Mouse (Mus musculus) testis, adult 2 months (tissue): Measurements from ENCODE around the gene Scyl1. TPM values are rescaled to one million over a fixed set of nuclear protein-coding genes. Genes with fewer than 3 reads are reported as not detected.
A peak's percentile ranks its signal among the peaks of the same experiment; 100 is the strongest.
"Not testable (repeated sequence)": the region's sequence is repeated elsewhere in the genome, so short reads cannot be mapped to it uniquely, and the experiment has no call there.

Experiments used
- H3K27ac ChIP-seq: fragments of 200-500 bp; 2 replicates; pipeline ENCODE4 v1.5.1; 2012; ENCODE audit warnings: low read depth, low read length; ENCODE audit not compliant: control insufficient read depth, insufficient read depth
- H3K27me3 ChIP-seq: fragments of 200-500 bp; 2 replicates; pipeline ENCODE4 v1.6.1; 2012; ENCODE audit warnings: mild to moderate bottlenecking, low read length, moderate library complexity; ENCODE audit not compliant: control insufficient read depth, insufficient read depth
- H3K36me3 ChIP-seq: fragments of 200-500 bp; 2 replicates; pipeline ENCODE4 v1.6.1; 2012; ENCODE audit warnings: mild to moderate bottlenecking, low read length; ENCODE audit not compliant: control insufficient read depth, insufficient read depth
- H3K4me1 ChIP-seq: fragments of 200-500 bp; 2 replicates; pipeline ENCODE4 v1.6.1; 2012; ENCODE audit warnings: low read length; ENCODE audit not compliant: control insufficient read depth, insufficient read depth
- H3K4me3 ChIP-seq: fragments of 200-500 bp; 2 replicates; pipeline ENCODE4 v1.5.1; 2012; ENCODE audit warnings: low read depth, mild to moderate bottlenecking, low read length, moderate library complexity, mixed read lengths; ENCODE audit not compliant: control insufficient read depth
- CTCF ChIP-seq: fragments of 200-500 bp; IDR thresholded peaks from 2 replicates; pipeline ENCODE4 v1.5.1; 2012; ENCODE audit warnings: low read depth, mild to moderate bottlenecking, inconsistent platforms, low read length, moderate library complexity; ENCODE audit not compliant: control insufficient read depth, insufficient read depth, insufficient replicate concordance
- POLR2A ChIP-seq: fragments of 200-500 bp; IDR thresholded peaks from 2 replicates; pipeline ENCODE4 v1.6.1; 2012; ENCODE audit warnings: low read depth, mild to moderate bottlenecking, inconsistent platforms, low read length, moderate library complexity; ENCODE audit not compliant: control insufficient read depth
- polyA plus RNA-seq: library from polyadenylated mRNA; depleted of rRNA; stranded (reverse); fragments of >200 nt; gene quantifications from 2 replicates; pipeline ENCODE4 v1.2.3, GENCODE M21; 2012; rRNA removed

Scyl1 gene
- polyA plus RNA-seq = 43.1 and 46.7 TPM in 2 replicates

DNA sequence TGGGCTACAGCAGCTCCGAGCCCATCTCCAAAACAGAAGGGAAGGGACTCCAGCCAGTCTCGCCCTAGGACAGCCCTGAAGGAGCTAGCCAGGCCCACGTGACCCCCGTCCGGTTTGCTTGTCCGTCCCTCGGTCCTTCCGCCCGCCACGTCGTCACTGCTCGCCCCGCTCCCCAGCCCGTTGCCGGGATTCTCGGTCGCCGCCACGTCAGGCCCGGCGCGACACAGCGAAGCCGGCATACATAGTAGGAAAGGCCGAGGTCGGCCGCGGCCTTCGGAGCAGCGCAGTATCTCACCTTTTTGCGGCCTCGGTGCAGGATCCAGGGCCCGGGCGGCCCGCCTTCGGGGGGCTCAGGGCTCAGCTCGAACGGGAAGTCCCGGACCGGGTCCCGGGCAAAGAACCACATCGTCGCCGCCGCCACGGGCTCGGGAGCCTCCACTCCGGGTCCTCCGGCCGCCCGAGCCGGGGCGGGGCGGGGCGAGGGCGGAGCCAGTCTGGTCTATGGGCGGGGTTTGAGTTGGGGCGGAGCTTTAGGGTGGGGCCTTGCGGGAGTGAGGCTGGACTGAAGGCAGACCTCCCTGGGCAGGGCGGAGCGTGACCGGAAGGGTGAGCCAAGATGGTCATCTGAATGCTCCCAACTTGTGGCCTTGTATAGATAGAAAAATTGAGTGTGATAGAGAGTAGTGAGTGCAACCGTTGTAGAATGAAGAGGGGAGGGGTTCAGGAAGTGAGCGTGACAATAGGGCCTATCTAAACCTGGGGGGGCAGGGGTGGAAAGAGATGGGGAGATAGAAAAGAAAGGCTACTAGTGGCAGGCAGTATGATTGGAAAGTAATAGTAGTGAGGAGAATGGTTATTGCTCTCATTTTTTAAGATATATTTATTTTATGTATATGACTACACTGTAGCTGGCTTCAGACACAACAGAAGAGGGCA is at the start of gene Scyl1:
Gene Scyl1 (minus strand): TSS at position 495 of the 936 bp plus-strand sequence.
- Histone ChIP-seq H3K4me3 (peak within 1 kb of the TSS; percentile 88), H3K27ac (peak within 1 kb of the TSS; percentile 58), H3K27me3 (no peaks in the 10 kb centered on the region), H3K36me3 (no peaks in the 10 kb centered on the region; the same call in 1 of the 2 replicates), H3K4me1 (peaks cover 6% of the 10 kb centered on the region)
- TF ChIP-seq POLR2A (peak; percentile 75; the same call in 1 of the 2 replicates), CTCF (no peak)

DNA sequence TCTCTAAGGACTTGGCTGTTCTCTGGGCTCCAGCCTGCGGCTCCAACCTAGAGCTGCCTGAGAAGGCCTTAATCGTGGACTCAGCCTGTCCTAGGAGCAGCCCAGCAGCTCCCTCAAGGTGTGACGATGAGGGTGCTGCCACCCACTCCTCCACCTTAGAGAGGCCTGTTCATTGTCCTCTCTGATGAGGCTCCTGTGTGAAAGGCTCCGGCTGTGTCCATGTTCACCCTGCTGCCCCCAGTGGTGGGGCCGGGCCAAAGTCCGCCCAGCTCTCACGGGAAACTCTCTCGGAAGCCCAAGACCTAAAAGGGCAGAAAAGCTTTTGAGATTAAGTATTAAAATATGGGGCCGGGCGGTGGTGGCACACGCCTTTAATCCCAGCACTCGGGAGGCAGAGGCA is 48.3 kb upstream of the Scyl1 start:
- H3K27ac ChIP-seq = no peak overlapping the region
- peaks cover 29% of the 10 kb centered on the region for H3K4me1 ChIP-seq
- H3K27me3 ChIP-seq = no peaks in the 10 kb centered on the region
- TF ChIP-seq CTCF (no peak), POLR2A (no peak)
- H3K4me3 ChIP-seq = no peak overlapping the region
- no peaks in the 10 kb centered on the region for H3K36me3 ChIP-seq

DNA sequence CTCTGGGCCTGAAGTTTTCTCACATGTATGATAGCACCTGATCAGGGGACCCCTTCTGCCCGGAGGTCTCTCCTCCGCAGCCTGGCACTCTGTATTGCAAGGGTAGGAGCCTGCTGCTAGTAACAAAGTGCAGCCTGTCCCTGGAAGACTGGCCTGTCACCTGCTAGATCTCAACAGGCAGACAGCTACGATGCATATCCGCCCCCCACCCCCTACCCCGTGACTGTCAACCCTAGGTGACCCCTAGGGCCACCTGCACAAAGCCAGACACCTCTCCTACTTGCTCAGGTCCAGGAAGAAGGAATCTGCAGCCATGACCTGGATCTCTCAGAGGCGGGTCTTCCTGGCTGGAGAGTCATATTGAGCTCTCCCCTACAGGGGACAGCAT is 47.4 kb upstream of the Scyl1 start:
- no peak overlapping the region for H3K27ac ChIP-seq
- peaks cover 23% of the 10 kb centered on the region for H3K4me1 ChIP-seq
- TF ChIP-seq CTCF (no peak), POLR2A (no peak)
- H3K27me3 ChIP-seq = no peaks in the 10 kb centered on the region
- H3K36me3 ChIP-seq = no peaks in the 10 kb centered on the region
- H3K4me3 ChIP-seq = no peak overlapping the region

DNA sequence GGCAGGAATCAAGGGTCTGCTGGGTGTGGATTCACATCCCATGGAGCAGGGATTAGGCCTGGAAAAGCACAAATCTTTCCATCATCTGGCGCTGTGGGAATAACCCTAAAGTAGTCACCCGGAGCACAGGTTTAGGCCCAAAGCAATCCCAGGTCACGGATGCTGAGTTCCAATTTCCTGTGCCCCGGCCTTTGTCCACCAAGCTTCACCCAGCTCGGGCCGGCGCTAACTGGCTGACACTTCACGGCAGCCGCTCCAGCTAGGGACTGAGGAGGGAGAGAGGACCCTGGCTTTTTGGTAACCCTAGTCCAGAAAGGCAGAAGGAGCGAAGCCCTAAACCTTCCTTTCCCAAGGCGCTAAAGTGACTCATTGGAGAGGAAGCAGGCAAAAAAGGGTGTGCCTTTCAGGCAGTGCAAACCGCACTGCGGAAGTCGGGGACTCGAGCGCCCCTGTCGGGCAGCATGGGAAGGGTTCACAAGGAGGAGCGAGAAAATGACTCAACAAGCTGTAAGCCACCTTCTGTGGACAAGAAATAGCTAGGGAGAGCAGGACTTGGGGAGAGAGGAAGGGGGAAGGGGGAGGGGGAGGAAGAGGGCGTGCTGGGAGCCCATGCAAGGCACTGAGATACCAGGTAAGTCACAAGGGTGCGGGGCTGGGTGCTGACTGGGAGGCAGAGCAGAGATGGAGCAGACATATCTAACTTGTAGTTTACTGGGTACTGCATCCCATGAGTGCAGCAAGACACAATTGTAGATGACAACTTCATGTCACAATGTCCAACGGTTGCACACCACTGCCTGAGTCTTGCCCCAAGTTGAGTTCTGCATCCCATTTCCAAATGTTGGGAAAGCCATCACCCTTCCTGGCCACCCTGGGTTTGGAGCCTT is 46.7 kb upstream of the Scyl1 start:
- peak; percentile 30; the same call in 1 of the 2 replicates for TF ChIP-seq POLR2A
- peak; percentile 69; the same call in 1 of the 2 replicates for TF ChIP-seq CTCF
- H3K4me1 ChIP-seq = peaks cover 19% of the 10 kb centered on the region
- peak overlapping the region; percentile 43 for H3K4me3 ChIP-seq

DNA sequence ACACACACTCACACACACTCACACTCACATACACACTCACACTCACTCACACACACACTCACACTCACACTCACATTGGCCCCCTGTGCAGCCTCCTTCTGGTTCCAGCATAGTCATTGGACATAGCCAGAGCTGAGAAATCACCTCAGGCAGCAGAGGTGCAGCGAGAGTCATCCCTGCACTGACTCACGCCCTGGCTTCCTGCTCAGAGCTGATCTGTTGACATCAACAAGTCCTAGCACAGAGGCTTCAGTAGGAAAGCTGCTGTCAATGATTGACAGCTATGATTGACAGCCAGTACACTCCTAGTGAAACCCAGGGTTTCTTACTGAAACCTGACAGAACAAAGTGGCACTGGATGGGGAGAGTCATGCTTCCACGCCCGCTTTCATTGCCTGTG is 44.7 kb upstream of the Scyl1 start:
- H3K27ac ChIP-seq = no peak overlapping the region
- H3K36me3 ChIP-seq = no peaks in the 10 kb centered on the region
- H3K4me3 ChIP-seq = no peak overlapping the region
- TF ChIP-seq CTCF (no peak), POLR2A (no peak)
- no peaks in the 10 kb centered on the region for H3K27me3 ChIP-seq
- H3K4me1 ChIP-seq = peaks cover 16% of the 10 kb centered on the region

More for the DNA sequence above, 46.7 kb upstream of the Scyl1 start:
- H3K27ac ChIP-seq = peak overlapping the region; percentile 76
- no peaks in the 10 kb centered on the region for H3K36me3 ChIP-seq
- H3K27me3 ChIP-seq = no peaks in the 10 kb centered on the region

DNA sequence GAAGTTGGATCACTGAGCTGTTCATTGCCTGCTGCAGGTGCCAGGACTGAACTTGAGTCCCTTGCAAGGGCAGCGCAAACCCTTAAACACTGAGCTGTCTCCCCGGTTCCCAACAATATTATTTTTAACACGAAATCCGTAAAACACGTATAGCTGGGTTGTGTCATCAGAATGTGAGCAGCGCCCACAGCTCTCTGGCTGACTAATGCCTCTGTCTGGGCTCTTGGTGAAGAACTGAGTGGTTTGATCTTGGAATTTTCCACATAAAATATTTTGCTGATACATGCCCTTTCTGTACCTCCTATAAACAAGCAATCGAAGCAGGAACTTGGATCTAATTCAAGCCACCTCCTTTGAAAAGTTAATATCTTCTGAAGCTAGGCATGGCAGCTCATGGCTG is 43.8 kb upstream of the Scyl1 start:
- Histone ChIP-seq H3K27me3 (no peaks in the 10 kb centered on the region), H3K4me1 (peaks cover 21% of the 10 kb centered on the region), H3K27ac (no peak overlapping the region), H3K4me3 (no peak overlapping the region), H3K36me3 (no peaks in the 10 kb centered on the region)
- TF ChIP-seq POLR2A (no peak), CTCF (no peak)

DNA sequence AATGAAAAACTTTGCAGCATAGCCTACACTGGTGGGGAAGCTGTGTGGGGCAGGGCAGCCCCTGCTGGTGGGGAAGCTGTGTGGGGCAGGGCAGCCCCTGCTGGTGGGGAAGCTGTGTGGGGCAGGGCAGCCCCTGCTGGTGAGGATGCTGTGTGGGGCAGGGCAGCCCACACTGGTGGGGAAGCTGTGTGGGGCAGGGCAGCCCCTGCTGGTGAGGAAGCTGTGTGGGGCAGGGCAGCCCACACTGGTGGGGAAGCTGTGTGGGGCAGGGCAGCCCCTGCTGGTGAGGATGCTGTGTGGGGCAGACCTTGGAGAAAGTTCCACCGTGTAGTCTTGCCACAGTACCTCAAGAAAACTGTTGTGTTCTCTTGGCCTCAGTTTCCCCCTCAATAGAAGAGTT is 42.8 kb upstream of the Scyl1 start:
- not testable (repeated sequence) for H3K27me3 ChIP-seq, H3K27ac ChIP-seq, H3K36me3 ChIP-seq, H3K4me3 ChIP-seq
- H3K4me1 ChIP-seq = peaks cover 24% of the 10 kb centered on the region
